Comparison of ENCODE assay signal across 8 mouse cellular contexts in the genomic region with DNA sequence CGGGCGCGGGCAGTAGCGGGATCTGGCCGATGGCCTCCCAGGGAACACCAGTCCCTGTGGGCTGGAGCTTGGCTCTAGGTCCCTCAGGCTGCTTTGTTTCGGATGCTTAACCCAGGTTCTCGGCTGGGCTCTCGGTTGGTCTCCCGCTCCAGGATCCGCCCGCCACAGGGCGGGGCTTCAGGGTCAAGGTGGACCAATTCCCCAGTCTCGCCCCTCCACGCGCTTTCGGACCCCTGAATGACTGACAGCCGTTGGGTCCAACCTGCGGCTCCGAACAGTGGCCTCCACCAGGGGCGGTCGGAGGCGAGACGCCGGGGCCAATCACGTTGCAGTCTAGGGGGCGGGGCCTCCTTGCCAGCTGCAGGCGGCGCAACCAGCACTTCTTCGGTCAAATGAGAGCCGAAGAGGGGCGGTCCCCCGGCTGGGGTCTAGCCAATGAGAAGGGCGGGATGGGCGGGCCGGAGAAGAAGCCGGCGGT. TPM values are rescaled to one million over a fixed set of nuclear protein-coding genes. Genes with fewer than 3 reads are reported as not detected.
DNase-seq lines count a peak whose midpoint lies in the region; ATAC-seq and TF ChIP-seq lines count a peak whose summit lies in the region.

No protein-coding gene starts in this region.

- H3K9ac ChIP-seq in hindbrain, postnatal 0 days (replicated peaks; ENCODE audit: low read length) = peak overlapping the region; percentile 74; the same call in 1 of the 2 replicates

- H3K27ac ChIP-seq in gastrocnemius, adult 2 months = peak overlapping the region; percentile 87
- peak overlapping the region; percentile 95 for H3K27ac ChIP-seq in hindbrain, postnatal 0 days
- H3K27ac ChIP-seq in left cerebral cortex, adult 2 months = peak overlapping the region; percentile 85

- H3K4me2 ChIP-seq in hindbrain, postnatal 0 days (ENCODE audit: low read depth, low read length) = peak overlapping the region; percentile 92

- peak; percentile 43 for TF ChIP-seq CTCF in gastrocnemius, adult 2 months (IDR thresholded peaks at IDR 0.05)
- TF ChIP-seq CTCF in hindbrain, postnatal 0 days (IDR thresholded peaks at IDR 0.05; ENCODE audit: low read depth) = peak; percentile 71
- peak; percentile 44 for TF ChIP-seq CTCF in left cerebral cortex, adult 2 months (IDR thresholded peaks at IDR 0.05)

- intact Hi-C loops in gastrocnemius, adult 2 months (cut with DNase I) = loop anchor here (5.0 kb wide), 1 partner anchor 157 kb away; a partner anchor contains a TSS
- intact Hi-C loops in left cerebral cortex, adult 2 months (cut with DNase I) = loop anchor here (5.0 kb wide), 1 partner anchor 147 kb away; no protein-coding TSS in a partner anchor

- no peaks in the 10 kb centered on the region for H3K27me3 ChIP-seq in hindbrain, postnatal 0 days (ENCODE audit: insufficient read depth, low read length)

- peak; percentile 92 for ATAC-seq in common myeloid progenitor, adult 5-6 weeks (replicated peaks; ENCODE audit: low read depth, poor library complexity, severe bottlenecking)
- ATAC-seq in hindbrain, postnatal 0 days = peak; percentile 97
- ATAC-seq in megakaryocyte, adult 5-6 weeks (ENCODE audit: poor library complexity, severe bottlenecking) = peak; percentile 93

- H3K9me3 ChIP-seq in hindbrain, postnatal 0 days (ENCODE audit: low read length) = no peaks in the 10 kb centered on the region

- no peaks in the 10 kb centered on the region for H3K36me3 ChIP-seq in hindbrain, postnatal 0 days (ENCODE audit: insufficient read depth, low read length)

- WGBS in hindbrain, postnatal 0 days = under 1% methylated on average over 37 of the region's 37 CpGs

- peak overlapping the region; percentile 99 for H3K4me3 ChIP-seq in gastrocnemius, adult 2 months
- H3K4me3 ChIP-seq in hindbrain, postnatal 0 days (ENCODE audit: low read length) = peak overlapping the region; percentile 90
- peak overlapping the region; percentile 76 for H3K4me3 ChIP-seq in left cerebral cortex, adult 2 months

- no peaks in the 10 kb centered on the region for H3K4me1 ChIP-seq in hindbrain, postnatal 0 days (ENCODE audit: insufficient read depth, low read length)

- DNase-seq in ZHBTc4 (ENCODE audit: low read depth, low spot score) = peak; percentile 100
- peak; percentile 100 for DNase-seq in gastrocnemius, adult 2 months
- DNase-seq in hindbrain, postnatal 0 days (ENCODE audit: low spot score) = peak; percentile 99
- peak; percentile 99 to 100 for DNase-seq in left cerebral cortex, adult 2 months (ENCODE audit: extremely low spot score in 1 of 2, low spot score in 2 of 2)
- DNase-seq in right cerebral cortex, adult 2 months (ENCODE audit: low spot score in 2 of 2) = peak; percentile 99
- peak; percentile 100 for DNase-seq in urinary bladder, postnatal 14 days (ENCODE audit: low spot score)

RNA-seq across cellular contexts. Expression of a gene that starts 9.8 kb away (rescaled TPM):
- total RNA-seq in common myeloid progenitor, adult 5-6 weeks (2017) = 3.3 and 5.4 TPM in 2 replicates
- 10 to 100 TPM; 10.5 to 12.2 TPM for total RNA-seq in gastrocnemius, adult 2 months (2021)
- 25.1 and 27.2 TPM in 2 replicates for total RNA-seq in hindbrain, postnatal 0 days (2014; rRNA removed)
- 38.5 and 40.8 TPM in 2 replicates for polyA plus RNA-seq in hindbrain, postnatal 0 days (2015; fragmentation: Nextera tagmentation; extraction: Ambion mirVana)
- total RNA-seq in left cerebral cortex, adult 2 months (2021) = 100 to 1,000 TPM; 122 to 125 TPM
- total RNA-seq in megakaryocyte, adult 5-6 weeks (2015) = 2.9 and 4.7 TPM in 2 replicates
- 1.5 and 3.0 TPM in 2 replicates for total RNA-seq in megakaryocyte, adult 5-6 weeks (2017)

Comparison
In these comparisons a context has a peak if more than half of its experiments do, and no peak if none do; other contexts are left out.
1. Peak in every context shown above with its lines: DNase-seq, ATAC-seq, H3K4me3 ChIP-seq and H3K27ac ChIP-seq.